Mouse (Mus musculus): ENCODE measurements around the gene Trhr2.

- TF ChIP-seq CTCF (IDR thresholded peaks at IDR 0.05; ENCODE audit: borderline replicate concordance, insufficient read depth, low read depth, low read length) (no peak), POLR2A (IDR thresholded peaks at IDR 0.05; ENCODE audit: borderline replicate concordance, insufficient read depth, low read length) (no peak)
Measured at GRCm38 (mm10) chr8:122398186-122398585, 37.6 kb upstream of the Trhr2 start.

All from cerebellum, adult 2 months (tissue).